Mouse (Mus musculus) midbrain, embryonic 16.5 days (tissue): ENCODE results near the gene Etl4. TPM values are rescaled to one million over a fixed set of nuclear protein-coding genes. Genes with fewer than 3 reads are reported as not detected.
A peak's percentile ranks its signal among the peaks of the same experiment; 100 is the strongest.

Experiments used
- ATAC-seq: fragments of 200-750 bp; cut with Nextera tagmentation; 2 replicates; pipeline ENCODE4 v1.8.0; 2017; ENCODE audit warnings: moderate TSS enrichment
- H3K27ac ChIP-seq: fragments of 300-500 bp; sonication (generic); 2 replicates; pipeline ENCODE4 v1.5.1; 2014; ENCODE audit warnings: mild to moderate bottlenecking, low read length, mixed read lengths
- H3K27me3 ChIP-seq: fragments of 300-500 bp; sonication (generic); 2 replicates; pipeline ENCODE4 v1.6.1; 2014; ENCODE audit warnings: low read depth, low read length, mixed read lengths; ENCODE audit not compliant: control insufficient read depth, insufficient read depth
- H3K36me3 ChIP-seq: fragments of 300-500 bp; sonication (generic); 2 replicates; pipeline ENCODE4 v1.6.1; 2014; ENCODE audit warnings: mild to moderate bottlenecking, low read length, moderate library complexity, mixed read lengths; ENCODE audit not compliant: control insufficient read depth, insufficient read depth
- H3K4me1 ChIP-seq: fragments of 300-500 bp; sonication (generic); 2 replicates; pipeline ENCODE4 v1.6.1; 2014; ENCODE audit warnings: mild to moderate bottlenecking, low read length, mixed read lengths; ENCODE audit not compliant: control insufficient read depth, insufficient read depth
- H3K4me2 ChIP-seq: fragments of 300-500 bp; sonication (generic); 2 replicates; pipeline ENCODE4 v1.6.1; 2014; ENCODE audit warnings: mild to moderate bottlenecking, low read length, mixed read lengths
- H3K4me3 ChIP-seq: fragments of 300-500 bp; sonication (generic); 2 replicates; pipeline ENCODE4 v1.5.1; 2014; ENCODE audit warnings: low read depth, mild to moderate bottlenecking, low read length, moderate library complexity, mixed read lengths
- H3K9ac ChIP-seq: fragments of 300-500 bp; sonication (generic); 2 replicates; pipeline ENCODE4 v1.6.1; 2014; ENCODE audit warnings: low read depth, low read length, mixed read lengths
- H3K9me3 ChIP-seq: fragments of 300-500 bp; sonication (generic); replicated peaks from 2 replicates; pipeline ENCODE4 v1.6.1; 2014; ENCODE audit warnings: mild to moderate bottlenecking, low read length, mixed read lengths; ENCODE audit not compliant: control insufficient read depth, poor library complexity, severe bottlenecking
- WGBS: fragments of 180-500 bp; shearing (Covaris S2); extraction: QIAGEN DNeasy Blood & Tissue Kit; methylation state at CpG from one replicate; pipeline ENCODE4 v1.1.7; 2014; 5-methylcytosine and 5-hydroxymethylcytosine counted together
- polyA plus RNA-seq: library from polyadenylated mRNA; unstranded; fragments of >200 nt; fragmentation: Nextera tagmentation; extraction: Ambion mirVana; gene quantifications from 2 replicates; pipeline ENCODE4 v1.2.1, GENCODE M21; 2015

Gene Etl4
- polyA plus RNA-seq, 1 experiment from 2014 or later: 4.9 TPM

- Histone ChIP-seq H3K36me3 (no peaks in the 10 kb centered on the region), H3K27me3 (no peaks in the 10 kb centered on the region), H3K9me3 (no peaks in the 10 kb centered on the region), H3K4me2 (no peak overlapping the region), H3K9ac (no peak overlapping the region), H3K4me1 (peaks cover 3% of the 10 kb centered on the region; the same call in 1 of the 2 replicates), H3K27ac (no peak overlapping the region), H3K4me3 (no peak overlapping the region)
- ATAC-seq: peak; percentile 42; the same call in 1 of the 2 replicates
- WGBS: 38% methylated on average over 6 of the region's 6 CpGs
Observed at GRCm38 (mm10) chr2:20419975-20420374, 510.4 kb downstream of the Etl4 start.

GRCm38 (mm10) chr2:20422275-20422674 lies 512.7 kb downstream of the Etl4 start:
- Histone ChIP-seq H3K9me3 (no peaks in the 10 kb centered on the region), H3K36me3 (no peaks in the 10 kb centered on the region), H3K9ac (no peak overlapping the region), H3K4me3 (no peak overlapping the region), H3K4me1 (no peaks in the 10 kb centered on the region), H3K27ac (no peak overlapping the region), H3K4me2 (no peak overlapping the region), H3K27me3 (no peaks in the 10 kb centered on the region)
- ATAC-seq: no peak
- 38% methylated on average over 4 of the region's 4 CpGs for WGBS

- H3K27me3 ChIP-seq: no peaks in the 10 kb centered on the region
- no peak overlapping the region for H3K4me2 ChIP-seq
- WGBS: 90% methylated on average over 2 of the region's 2 CpGs
- no peaks in the 10 kb centered on the region for H3K9me3 ChIP-seq
- no peak overlapping the region for H3K4me3 ChIP-seq
- ATAC-seq: no peak
- no peak overlapping the region for H3K27ac ChIP-seq
- no peaks in the 10 kb centered on the region for H3K4me1 ChIP-seq
- H3K9ac ChIP-seq: no peak overlapping the region
- no peaks in the 10 kb centered on the region for H3K36me3 ChIP-seq
Observed at GRCm38 (mm10) chr2:20433656-20434055, 524.1 kb downstream of the Etl4 start.

- Histone ChIP-seq H3K9me3 (no peaks in the 10 kb centered on the region), H3K4me1 (no peaks in the 10 kb centered on the region), H3K4me2 (no peak overlapping the region), H3K27me3 (no peaks in the 10 kb centered on the region), H3K4me3 (no peak overlapping the region), H3K36me3 (no peaks in the 10 kb centered on the region), H3K27ac (no peak overlapping the region), H3K9ac (no peak overlapping the region)
- 89% methylated on average over 4 of the region's 4 CpGs for WGBS
- no peak for ATAC-seq
Observed at GRCm38 (mm10) chr2:20435530-20435929, 526.0 kb downstream of the Etl4 start.

GRCm38 (mm10) chr2:20442731-20443130 lies 533.2 kb downstream of the Etl4 start:
- WGBS: 94% methylated on average over 2 of the region's 2 CpGs
- Histone ChIP-seq H3K27ac (no peak overlapping the region), H3K4me3 (no peak overlapping the region), H3K36me3 (no peaks in the 10 kb centered on the region), H3K27me3 (no peaks in the 10 kb centered on the region), H3K9me3 (no peaks in the 10 kb centered on the region), H3K9ac (no peak overlapping the region), H3K4me2 (no peak overlapping the region), H3K4me1 (no peaks in the 10 kb centered on the region)
- no peak for ATAC-seq

- no peak for ATAC-seq
- H3K9ac ChIP-seq: no peak overlapping the region
- WGBS: 81% methylated on average over 10 of the region's 10 CpGs
- no peak overlapping the region for H3K27ac ChIP-seq
- H3K4me1 ChIP-seq: no peaks in the 10 kb centered on the region
- no peak overlapping the region for H3K4me3 ChIP-seq
- H3K9me3 ChIP-seq: no peaks in the 10 kb centered on the region
- no peaks in the 10 kb centered on the region for H3K36me3 ChIP-seq
- no peaks in the 10 kb centered on the region for H3K27me3 ChIP-seq
- H3K4me2 ChIP-seq: no peak overlapping the region
Observed at GRCm38 (mm10) chr2:20443671-20444440, 534.3 kb downstream of the Etl4 start.

GRCm38 (mm10) chr2:20445156-20446155 lies 535.9 kb downstream of the Etl4 start:
- Histone ChIP-seq H3K27me3 (no peaks in the 10 kb centered on the region), H3K4me1 (no peaks in the 10 kb centered on the region), H3K9me3 (no peaks in the 10 kb centered on the region), H3K9ac (no peak overlapping the region), H3K4me2 (no peak overlapping the region), H3K36me3 (no peaks in the 10 kb centered on the region), H3K27ac (no peak overlapping the region), H3K4me3 (no peak overlapping the region)
- 66% methylated on average over 17 of the region's 17 CpGs for WGBS
- no peak for ATAC-seq

- no peak overlapping the region for H3K27ac ChIP-seq
- no peak for ATAC-seq
- no peaks in the 10 kb centered on the region for H3K4me1 ChIP-seq
- H3K9me3 ChIP-seq: no peaks in the 10 kb centered on the region
- no peak overlapping the region for H3K4me2 ChIP-seq
- WGBS: 81% methylated on average over 4 of the region's 4 CpGs
- no peak overlapping the region for H3K9ac ChIP-seq
- no peaks in the 10 kb centered on the region for H3K36me3 ChIP-seq
- no peaks in the 10 kb centered on the region for H3K27me3 ChIP-seq
- no peak overlapping the region for H3K4me3 ChIP-seq
Observed at GRCm38 (mm10) chr2:20446180-20446579, 536.6 kb downstream of the Etl4 start.

GRCm38 (mm10) chr2:20450945-20451344 lies 541.4 kb downstream of the Etl4 start:
- no peaks in the 10 kb centered on the region for H3K36me3 ChIP-seq
- whole genome bisulfite sequencing: 50% methylated on average over 3 of the region's 3 CpGs

More at GRCm38 (mm10) chr2:20450945-20451344, 541.4 kb downstream of the Etl4 start:
- H3K4me3 ChIP-seq: no peak overlapping the region
- no peaks in the 10 kb centered on the region for H3K4me1 ChIP-seq
- no peak overlapping the region for H3K4me2 ChIP-seq
- H3K9ac ChIP-seq: no peak overlapping the region
- no peaks in the 10 kb centered on the region for H3K9me3 ChIP-seq
- H3K27ac ChIP-seq: no peak overlapping the region
- ATAC-seq: no peak
- no peaks in the 10 kb centered on the region for H3K27me3 ChIP-seq
